In the genomic region with DNA sequence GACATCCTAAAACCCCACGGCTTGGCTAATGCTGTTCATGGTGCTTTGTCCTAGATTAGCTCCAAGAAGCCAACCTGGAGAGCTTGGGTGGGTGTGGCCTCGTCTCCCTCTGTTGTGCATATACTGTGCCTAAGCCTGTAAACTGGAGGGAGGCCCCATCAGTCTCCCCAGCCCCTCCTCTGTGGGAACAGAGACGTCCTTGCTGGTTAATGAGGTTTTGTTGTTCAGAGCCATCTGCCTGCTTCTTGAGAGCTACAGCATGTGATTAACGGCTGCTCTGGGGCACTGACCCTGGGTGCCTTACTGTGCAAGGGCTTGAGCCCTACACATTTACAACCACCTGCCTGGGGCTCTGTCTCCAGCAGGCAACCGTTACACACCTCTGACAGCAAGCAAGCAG, we compare ENCODE assay signal across 12 mouse cellular contexts.
DNase-seq lines count a peak whose midpoint lies in the region; ATAC-seq lines count a peak whose summit lies in the region.
"Had no signal": no experiment of that assay in that cellular context is flagged by ENCODE, and none has a peak within 500 bp of the region (broad histone marks: within the 10 kb centered on the region; RNA-seq: fewer than 3 reads in every experiment).

No protein-coding gene starts in this region.

- no peaks in the 10 kb centered on the region for H3K9me3 ChIP-seq in kidney, embryonic 15.5 days (replicated peaks)
- H3K9me3 ChIP-seq in hindbrain, embryonic 12.5 days (replicated peaks), result no peaks in the 10 kb centered on the region
- H3K9me3 ChIP-seq in neural tube, embryonic 12.5 days, result no peaks in the 10 kb centered on the region

- DNase-seq in kidney, adult 11 months, result no peak
- DNase-seq in embryo, embryonic 11 days, result peak; percentile 65
- no peak for DNase-seq in ovary, postnatal 36 days (ENCODE audit: low spot score)
- DNase-seq in layer of hippocampus, adult 11-12 months (ENCODE audit: low spot score), result no peak
- DNase-seq in adrenal gland, postnatal 25 days, result no peak
- DNase-seq: cerebellum, postnatal 25 days; heart, adult 18-20 months; liver; lung, postnatal 14 days had no signal

- peak; percentile 83 for ATAC-seq in kidney, embryonic 15.5 days (replicated peaks; ENCODE audit: low FRiP score)
- ATAC-seq in hindbrain, embryonic 12.5 days (ENCODE audit: low FRiP score), result peak; percentile 81
- peak; percentile 74 for ATAC-seq in neural tube, embryonic 12.5 days (ENCODE audit: low FRiP score, low read depth)

- no peak overlapping the region for H3K27ac ChIP-seq in kidney, embryonic 15.5 days
- H3K27ac ChIP-seq in hindbrain, embryonic 12.5 days, result no peak overlapping the region
- H3K27ac ChIP-seq in neural tube, embryonic 12.5 days, result no peak overlapping the region

- peaks cover 11% of the 10 kb centered on the region for H3K27me3 ChIP-seq in kidney, embryonic 15.5 days
- H3K27me3 ChIP-seq in hindbrain, embryonic 12.5 days, result peaks cover 6% of the 10 kb centered on the region; the same call in 1 of the 2 replicates
- H3K27me3 ChIP-seq in neural tube, embryonic 12.5 days (replicated peaks), result peaks cover 3% of the 10 kb centered on the region; the same call in 1 of the 2 replicates

- no peaks in the 10 kb centered on the region for H3K36me3 ChIP-seq in kidney, embryonic 15.5 days
- no peaks in the 10 kb centered on the region for H3K36me3 ChIP-seq in hindbrain, embryonic 12.5 days
- H3K36me3 ChIP-seq in neural tube, embryonic 12.5 days, result no peaks in the 10 kb centered on the region

- H3K4me1 ChIP-seq in kidney, embryonic 15.5 days, result peaks cover 5% of the 10 kb centered on the region
- H3K4me1 ChIP-seq in hindbrain, embryonic 12.5 days, result peaks cover 35% of the 10 kb centered on the region
- peaks cover 31% of the 10 kb centered on the region for H3K4me1 ChIP-seq in neural tube, embryonic 12.5 days

- no peak overlapping the region for H3K4me2 ChIP-seq in kidney, embryonic 15.5 days
- no peak overlapping the region for H3K4me2 ChIP-seq in hindbrain, embryonic 12.5 days (replicated peaks)
- no peak overlapping the region for H3K4me2 ChIP-seq in neural tube, embryonic 12.5 days (replicated peaks)

- H3K9ac ChIP-seq in kidney, embryonic 15.5 days, result no peak overlapping the region
- no peak overlapping the region for H3K9ac ChIP-seq in hindbrain, embryonic 12.5 days
- no peak overlapping the region for H3K9ac ChIP-seq in neural tube, embryonic 12.5 days

- WGBS in kidney, embryonic 15.5 days, result 3% methylated on average over 5 of the region's 5 CpGs
- WGBS in hindbrain, embryonic 12.5 days, result 12% methylated on average over 5 of the region's 5 CpGs
- WGBS in neural tube, embryonic 12.5 days, result 5% methylated on average over 5 of the region's 5 CpGs

- H3K4me3 ChIP-seq in kidney, embryonic 15.5 days (replicated peaks), result no peak overlapping the region
- no peak overlapping the region for H3K4me3 ChIP-seq in hindbrain, embryonic 12.5 days
- H3K4me3 ChIP-seq in neural tube, embryonic 12.5 days, result no peak overlapping the region
